Mouse (Mus musculus) heart, embryonic 15.5 days (tissue): ENCODE data around the gene Gm13420. TPM values are rescaled to one million over a fixed set of nuclear protein-coding genes. Genes with fewer than 3 reads are reported as not detected.

Experiments
- ATAC-seq: fragments of 200-750 bp; cut with Nextera tagmentation; replicated peaks from 2 replicates; pipeline ENCODE4 v1.8.0; 2017; ENCODE audit warnings: low read depth, moderate TSS enrichment; ENCODE audit not compliant: insufficient number of reproducible peaks, insufficient read depth, low FRiP score
- H3K27ac ChIP-seq: fragments of 300-500 bp; sonication (generic); 2 replicates; pipeline ENCODE4 v1.5.1; 2015; ENCODE audit warnings: mild to moderate bottlenecking, inconsistent platforms
- H3K27me3 ChIP-seq: fragments of 300-500 bp; sonication (generic); 2 replicates; pipeline ENCODE4 v1.6.1; 2015; ENCODE audit warnings: inconsistent platforms
- H3K36me3 ChIP-seq: fragments of 300-500 bp; sonication (generic); 2 replicates; pipeline ENCODE4 v1.6.1; 2015; ENCODE audit warnings: mild to moderate bottlenecking, inconsistent platforms
- H3K4me1 ChIP-seq: fragments of 300-500 bp; sonication (generic); replicated peaks from 2 replicates; pipeline ENCODE4 v1.6.1; 2015; ENCODE audit warnings: inconsistent platforms
- H3K4me2 ChIP-seq: fragments of 300-500 bp; sonication (generic); 2 replicates; pipeline ENCODE4 v1.6.1; 2015; ENCODE audit warnings: inconsistent platforms, mild to moderate bottlenecking, moderate library complexity
- H3K4me3 ChIP-seq: fragments of 300-500 bp; sonication (generic); 2 replicates; pipeline ENCODE4 v1.5.1; 2015; ENCODE audit warnings: mild to moderate bottlenecking, inconsistent platforms
- H3K9ac ChIP-seq: fragments of 300-500 bp; sonication (generic); 2 replicates; pipeline ENCODE4 v1.6.1; 2015; ENCODE audit warnings: mild to moderate bottlenecking, inconsistent platforms
- H3K9me3 ChIP-seq: fragments of 300-500 bp; sonication (generic); replicated peaks from 2 replicates; pipeline ENCODE4 v1.6.1; 2016; ENCODE audit warnings: inconsistent platforms
- WGBS: fragments of 180-500 bp; shearing (Covaris S2); methylation state at CpG from one replicate; pipeline ENCODE4 v1.1.7; 2015; ENCODE audit warnings: mixed read lengths; 5-methylcytosine and 5-hydroxymethylcytosine counted together
- polyA plus RNA-seq: library from polyadenylated mRNA; unstranded; fragments of >200 nt; fragmentation: Nextera tagmentation; extraction: Ambion mirVana; gene quantifications from 2 replicates; pipeline ENCODE4 v1.2.1, GENCODE M21; 2015

The Gm13420 gene
- polyA plus RNA-seq, 1 experiment from 2014 or later: not detected

GRCm38 (mm10) chr2:29737209-29737925, 14.1 kb downstream of the Gm13420 start:
- Histone ChIP-seq H3K27me3 (no peaks in the 10 kb centered on the region), H3K4me1 (peaks cover 7% of the 10 kb centered on the region), H3K27ac (peak overlapping the region; percentile 41), H3K36me3 (peaks cover 40% of the 10 kb centered on the region), H3K4me3 (no peak overlapping the region), H3K9ac (no peak overlapping the region), H3K9me3 (no peaks in the 10 kb centered on the region), H3K4me2 (no peak overlapping the region)
- 64% methylated on average over 12 of the region's 12 CpGs for WGBS
- peak; percentile 63 for ATAC-seq

GRCm38 (mm10) chr2:29735708-29736107, 15.8 kb downstream of the Gm13420 start:
- WGBS: 74% methylated on average over 12 of the region's 12 CpGs
- no peak overlapping the region for H3K4me2 ChIP-seq
- ATAC-seq: no peak

GRCm38 (mm10) chr2:29733348-29733747, 18.1 kb downstream of the Gm13420 start:
- H3K4me2 ChIP-seq: no peak overlapping the region
- H3K36me3 ChIP-seq: peaks cover 31% of the 10 kb centered on the region
- no peak for ATAC-seq
- no peak overlapping the region for H3K9ac ChIP-seq
- H3K27me3 ChIP-seq: no peaks in the 10 kb centered on the region
- WGBS: 90% methylated on average over 5 of the region's 5 CpGs
- peaks cover 11% of the 10 kb centered on the region for H3K4me1 ChIP-seq
- no peak overlapping the region for H3K4me3 ChIP-seq
- H3K9me3 ChIP-seq: no peaks in the 10 kb centered on the region
- no peak overlapping the region for H3K27ac ChIP-seq

More at GRCm38 (mm10) chr2:29735708-29736107, 15.8 kb downstream of the Gm13420 start:
- H3K9me3 ChIP-seq: no peaks in the 10 kb centered on the region
- H3K4me1 ChIP-seq: peaks cover 7% of the 10 kb centered on the region
- no peak overlapping the region for H3K9ac ChIP-seq
- H3K4me3 ChIP-seq: no peak overlapping the region
- no peak overlapping the region for H3K27ac ChIP-seq
- H3K27me3 ChIP-seq: no peaks in the 10 kb centered on the region
- peaks cover 45% of the 10 kb centered on the region for H3K36me3 ChIP-seq

GRCm38 (mm10) chr2:29732559-29732958, 18.9 kb downstream of the Gm13420 start:
- Histone ChIP-seq H3K27me3 (no peaks in the 10 kb centered on the region), H3K36me3 (peaks cover 30% of the 10 kb centered on the region), H3K9ac (no peak overlapping the region), H3K4me1 (peaks cover 11% of the 10 kb centered on the region), H3K4me2 (no peak overlapping the region), H3K4me3 (no peak overlapping the region), H3K9me3 (no peaks in the 10 kb centered on the region), H3K27ac (no peak overlapping the region)
- ATAC-seq: no peak
- WGBS: 82% methylated on average over 10 of the region's 10 CpGs

- H3K9ac ChIP-seq: no peak overlapping the region
- 0 out of 2 replicates have a peak, but pooled peaks have one; percentile 27 for ATAC-seq
- H3K4me1 ChIP-seq: peaks cover 4% of the 10 kb centered on the region; the same call in 1 of the 2 replicates
- no peak overlapping the region for H3K4me3 ChIP-seq
- no peaks in the 10 kb centered on the region for H3K9me3 ChIP-seq
- no peak overlapping the region for H3K4me2 ChIP-seq
- WGBS: 63% methylated on average over 3 of the region's 3 CpGs
- no peak overlapping the region for H3K27ac ChIP-seq
- H3K36me3 ChIP-seq: peaks cover 30% of the 10 kb centered on the region
- no peaks in the 10 kb centered on the region for H3K27me3 ChIP-seq
Observed at GRCm38 (mm10) chr2:29731545-29731944, 19.9 kb downstream of the Gm13420 start.

- 52% methylated on average over 2 of the region's 2 CpGs for WGBS
Observed at GRCm38 (mm10) chr2:29729500-29729899, 22.0 kb downstream of the Gm13420 start.

GRCm38 (mm10) chr2:29724664-29725365, 26.7 kb downstream of the Gm13420 start:
- Histone ChIP-seq H3K27me3 (no peaks in the 10 kb centered on the region), H3K36me3 (peaks cover 35% of the 10 kb centered on the region), H3K4me1 (peaks cover under 1% of the 10 kb centered on the region; the same call in 1 of the 2 replicates), H3K9ac (no peak overlapping the region), H3K4me2 (no peak overlapping the region), H3K27ac (no peak overlapping the region), H3K4me3 (no peak overlapping the region), H3K9me3 (no peaks in the 10 kb centered on the region)
- ATAC-seq: no peak
- WGBS: 56% methylated on average over 5 of the region's 5 CpGs

More at GRCm38 (mm10) chr2:29729500-29729899, 22.0 kb downstream of the Gm13420 start:
- Histone ChIP-seq H3K9ac (no peak overlapping the region), H3K9me3 (no peaks in the 10 kb centered on the region), H3K27me3 (no peaks in the 10 kb centered on the region), H3K36me3 (peaks cover 31% of the 10 kb centered on the region), H3K4me2 (no peak overlapping the region), H3K27ac (no peak overlapping the region), H3K4me1 (peaks cover 4% of the 10 kb centered on the region; the same call in 1 of the 2 replicates), H3K4me3 (no peak overlapping the region)
- no peak for ATAC-seq

GRCm38 (mm10) chr2:29723132-29723531, 28.4 kb downstream of the Gm13420 start:
- WGBS: 62% methylated on average over 3 of the region's 3 CpGs
- H3K27ac ChIP-seq: no peak overlapping the region
- H3K4me2 ChIP-seq: no peak overlapping the region
- no peaks in the 10 kb centered on the region for H3K9me3 ChIP-seq
- H3K27me3 ChIP-seq: no peaks in the 10 kb centered on the region
- no peak overlapping the region for H3K9ac ChIP-seq
- no peak overlapping the region for H3K4me3 ChIP-seq
- peaks cover 5% of the 10 kb centered on the region for H3K4me1 ChIP-seq
- no peak for ATAC-seq
- H3K36me3 ChIP-seq: peaks cover 39% of the 10 kb centered on the region

GRCm38 (mm10) chr2:29718581-29718980, 32.9 kb downstream of the Gm13420 start:
- WGBS: 56% methylated on average over 5 of the region's 5 CpGs
- no peak overlapping the region for H3K9ac ChIP-seq
- no peak overlapping the region for H3K27ac ChIP-seq
- no peaks in the 10 kb centered on the region for H3K9me3 ChIP-seq
- H3K4me3 ChIP-seq: no peak overlapping the region
- H3K4me2 ChIP-seq: no peak overlapping the region
- ATAC-seq: no peak
- peaks cover 14% of the 10 kb centered on the region; the same call in 1 of the 2 replicates for H3K36me3 ChIP-seq
- H3K4me1 ChIP-seq: peaks cover 41% of the 10 kb centered on the region
- H3K27me3 ChIP-seq: no peaks in the 10 kb centered on the region

GRCm38 (mm10) chr2:29716691-29717090, 34.8 kb downstream of the Gm13420 start:
- Histone ChIP-seq H3K4me2 (peak overlapping the region; percentile 37), H3K4me3 (no peak overlapping the region)
- WGBS: 12% methylated on average over 6 of the region's 6 CpGs

GRCm38 (mm10) chr2:29716143-29716542, 35.3 kb downstream of the Gm13420 start:
- peak overlapping the region; percentile 37 for H3K4me2 ChIP-seq
- H3K27ac ChIP-seq: peak overlapping the region; percentile 92
- H3K36me3 ChIP-seq: peaks cover 8% of the 10 kb centered on the region; the same call in 1 of the 2 replicates
- peaks cover 51% of the 10 kb centered on the region for H3K4me1 ChIP-seq
- H3K27me3 ChIP-seq: no peaks in the 10 kb centered on the region
- H3K4me3 ChIP-seq: no peak overlapping the region
- 23% methylated on average over 7 of the region's 7 CpGs for WGBS
- ATAC-seq: no peak
- H3K9me3 ChIP-seq: no peaks in the 10 kb centered on the region
- peak overlapping the region; percentile 4; the same call in 1 of the 2 replicates for H3K9ac ChIP-seq

More at GRCm38 (mm10) chr2:29716691-29717090, 34.8 kb downstream of the Gm13420 start:
- Histone ChIP-seq H3K27ac (peak overlapping the region; percentile 92), H3K9me3 (no peaks in the 10 kb centered on the region), H3K9ac (0 out of 2 replicates have a peak overlapping the region, but pooled peaks have one; percentile 4), H3K27me3 (no peaks in the 10 kb centered on the region), H3K4me1 (peaks cover 48% of the 10 kb centered on the region), H3K36me3 (peaks cover 9% of the 10 kb centered on the region; the same call in 1 of the 2 replicates)
- peak; percentile 93 for ATAC-seq
